Mouse (Mus musculus) C2C12 (cell line): ENCODE data around the gene Ifngr1. TPM values are rescaled to one million over a fixed set of nuclear protein-coding genes. Genes with fewer than 3 reads are reported as not detected.

ENCODE experiments used
- H3K27me3 ChIP-seq: one replicate; pipeline ENCODE4 v1.6.1; 2011; ENCODE audit not compliant: control insufficient read depth, insufficient read depth, insufficient read length
- H3K36me3 ChIP-seq: one replicate; pipeline ENCODE4 v1.6.1; 2011; ENCODE audit not compliant: control insufficient read depth, insufficient read depth
- H3K4me3 ChIP-seq: one replicate; pipeline ENCODE4 v1.5.1; 2011; ENCODE audit warnings: mild to moderate bottlenecking, control low read depth; ENCODE audit not compliant: poor library complexity, insufficient read depth, severe bottlenecking
- H3K79me2 ChIP-seq: one replicate; pipeline ENCODE4 v1.6.1; 2011; ENCODE audit not compliant: control insufficient read depth, insufficient read depth
- H3K79me3 ChIP-seq: one replicate; pipeline ENCODE4 v1.6.1; 2011; ENCODE audit warnings: low read depth, control low read depth
- H3ac ChIP-seq: one replicate; pipeline ENCODE3; 2011; ENCODE audit warnings: low read depth; ENCODE audit not compliant: control insufficient read depth, insufficient read length
- CEBPB ChIP-seq: IDR thresholded peaks from one replicate; pipeline ENCODE4 v1.6.1; 2011; ENCODE audit warnings: low read depth, mild to moderate bottlenecking, control low read depth, moderate library complexity
- CTCF ChIP-seq: IDR thresholded peaks from one replicate; pipeline ENCODE4 v1.5.1; 2011; ENCODE audit not compliant: control insufficient read depth, insufficient read depth, insufficient read length
- FOSL1 ChIP-seq: IDR thresholded peaks from one replicate; pipeline ENCODE4 v1.8.0; 2011; ENCODE audit warnings: mild to moderate bottlenecking, low read length; ENCODE audit not compliant: poor library complexity, insufficient read depth, severe bottlenecking
- MAX ChIP-seq: IDR thresholded peaks from one replicate; pipeline ENCODE4 v1.6.1; 2011; ENCODE audit warnings: mild to moderate bottlenecking, control low read depth
- MYOD1 ChIP-seq: IDR thresholded peaks from one replicate; pipeline ENCODE4 v1.6.1; 2011; ENCODE audit warnings: low read depth; ENCODE audit not compliant: control insufficient read depth, insufficient read length
- MYOG ChIP-seq: IDR thresholded peaks from one replicate; pipeline ENCODE4 v1.6.1; 2011; ENCODE audit not compliant: control insufficient read depth, insufficient read length; ENCODE audit errors: extremely low read depth
- USF1 ChIP-seq: IDR thresholded peaks from one replicate; pipeline ENCODE4 v1.6.1; 2011; ENCODE audit warnings: low read depth, mild to moderate bottlenecking, control low read depth, moderate library complexity
- polyA plus RNA-seq: library from polyadenylated mRNA; unstranded; fragments of >200 nt; fragmentation: generic; extraction: Trizol; gene quantifications from one replicate; pipeline ENCODE4 v1.2.1, GENCODE M21; 2012; ENCODE audit warnings: missing spikeins

The Ifngr1 gene
- polyA plus RNA-seq, 1 experiment, result 11.8 TPM

DNA sequence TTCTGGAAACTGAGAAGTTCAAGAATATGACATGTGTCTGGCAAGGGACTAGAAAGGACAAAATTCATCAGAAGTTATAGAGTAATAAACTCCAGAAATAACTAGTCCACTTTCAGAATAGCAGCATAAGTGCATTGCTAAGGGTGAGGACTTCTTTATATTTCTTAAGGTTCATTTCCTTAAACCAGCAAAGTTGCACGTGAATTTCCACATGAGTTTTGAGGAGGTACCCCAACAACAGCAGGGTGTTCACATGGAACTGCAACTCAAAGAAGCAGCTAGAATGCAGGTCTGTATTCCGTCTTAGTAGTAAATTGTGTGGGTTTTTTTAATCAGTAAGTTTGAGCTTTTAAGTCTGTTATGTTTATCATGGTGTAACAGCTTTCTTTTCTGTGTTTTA lies 37.9 kb upstream of the Ifngr1 start:
- H3ac ChIP-seq, result no peak overlapping the region
- H3K79me2 ChIP-seq, result no peaks in the 10 kb centered on the region
- no peaks in the 10 kb centered on the region for H3K27me3 ChIP-seq
- no peaks in the 10 kb centered on the region for H3K79me3 ChIP-seq
- H3K4me3 ChIP-seq, result no peak overlapping the region
- TF ChIP-seq CTCF (no peak), USF1 (no peak), FOSL1 (no peak), MYOG (no peak), MYOD1 (no peak), CEBPB (no peak), MAX (no peak)
- H3K36me3 ChIP-seq, result no peaks in the 10 kb centered on the region

DNA sequence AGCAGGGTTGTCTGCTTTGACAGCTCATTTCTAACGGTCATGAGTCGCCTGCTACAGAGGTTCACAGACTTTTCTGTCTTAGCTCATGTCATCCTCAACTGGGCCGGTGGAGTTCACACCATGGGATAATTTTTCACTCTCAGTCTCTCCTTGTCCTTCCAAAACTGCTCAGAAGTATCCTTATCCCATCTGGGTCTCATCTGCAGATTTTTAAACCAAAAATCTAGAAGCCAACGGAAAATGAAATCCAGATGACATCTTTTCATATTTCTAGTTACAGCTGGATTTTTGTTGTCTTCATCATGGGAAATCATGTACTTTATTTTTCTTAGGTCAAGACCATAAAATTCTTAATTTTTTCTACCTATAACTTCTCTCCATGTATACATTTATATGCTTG lies 34.1 kb upstream of the Ifngr1 start:
- no peak overlapping the region for H3ac ChIP-seq
- H3K79me3 ChIP-seq, result no peaks in the 10 kb centered on the region
- no peak overlapping the region for H3K4me3 ChIP-seq
- H3K36me3 ChIP-seq, result no peaks in the 10 kb centered on the region
- H3K27me3 ChIP-seq, result no peaks in the 10 kb centered on the region
- no peaks in the 10 kb centered on the region for H3K79me2 ChIP-seq
- no peak for TF ChIP-seq MAX
- no peak for TF ChIP-seq USF1
- no peak for TF ChIP-seq MYOG
- TF ChIP-seq CEBPB, result no peak
- no peak for TF ChIP-seq FOSL1

DNA sequence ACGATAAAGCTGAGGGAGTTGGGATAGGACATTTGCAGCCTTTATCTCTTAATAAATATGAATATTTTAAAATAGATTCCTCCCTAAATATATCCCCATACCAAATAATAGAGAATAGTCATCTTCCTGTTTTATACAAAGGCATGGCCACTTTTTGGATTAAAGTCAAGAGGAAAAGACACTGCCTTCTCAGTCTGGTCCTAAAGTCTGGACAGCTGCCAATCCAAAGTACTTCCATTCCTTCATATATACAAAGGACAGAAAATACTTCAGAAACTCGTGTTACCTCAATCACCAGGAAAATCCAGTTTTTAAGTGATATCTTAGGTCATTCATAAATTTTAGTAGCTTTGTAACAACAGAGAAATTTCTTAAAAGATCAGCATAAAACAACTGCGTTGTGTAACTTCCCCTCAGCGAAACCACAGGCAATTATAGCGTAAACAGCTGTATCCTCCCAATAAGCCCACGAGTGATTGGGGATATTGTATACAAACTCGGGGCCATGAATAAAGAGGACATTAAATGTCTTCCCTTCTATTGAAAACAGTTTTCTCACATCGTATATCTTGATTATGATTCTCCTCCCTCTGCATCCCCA lies 32.1 kb upstream of the Ifngr1 start:
- no peak overlapping the region for H3ac ChIP-seq
- no peak overlapping the region for H3K4me3 ChIP-seq
- H3K79me3 ChIP-seq, result no peaks in the 10 kb centered on the region
- no peaks in the 10 kb centered on the region for H3K27me3 ChIP-seq
- no peak for TF ChIP-seq CTCF
- no peak for TF ChIP-seq MYOD1
- TF ChIP-seq CEBPB, result no peak
- no peak for TF ChIP-seq FOSL1
- TF ChIP-seq MYOG, result no peak
- no peak for TF ChIP-seq MAX
- TF ChIP-seq USF1, result no peak
- H3K79me2 ChIP-seq, result no peaks in the 10 kb centered on the region
- H3K36me3 ChIP-seq, result no peaks in the 10 kb centered on the region

DNA sequence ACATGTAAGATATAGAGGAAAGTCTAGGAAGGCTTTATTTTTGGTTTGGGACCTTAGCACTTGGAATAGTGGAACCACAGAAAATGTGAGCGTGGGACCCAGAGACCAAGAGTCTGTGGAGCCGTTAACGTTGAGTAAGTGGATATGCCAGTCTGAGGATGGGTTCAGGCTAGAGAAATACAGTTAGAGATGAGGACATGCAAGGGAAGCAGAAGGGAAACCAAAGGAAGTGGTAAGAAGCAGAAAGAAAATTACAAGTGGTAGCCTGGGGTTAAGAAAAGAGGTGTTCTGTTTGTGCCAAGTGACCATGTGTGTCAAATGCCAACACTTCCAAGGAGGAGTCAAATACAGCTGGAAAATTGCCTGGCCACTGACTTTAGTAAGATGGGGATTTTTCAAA lies 29.2 kb upstream of the Ifngr1 start:
- Histone ChIP-seq H3ac (no peak overlapping the region), H3K79me2 (no peaks in the 10 kb centered on the region), H3K4me3 (no peak overlapping the region), H3K36me3 (no peaks in the 10 kb centered on the region), H3K27me3 (no peaks in the 10 kb centered on the region), H3K79me3 (no peaks in the 10 kb centered on the region)
- TF ChIP-seq USF1 (no peak), MYOG (no peak), FOSL1 (no peak), CTCF (no peak), MYOD1 (no peak), CEBPB (no peak), MAX (no peak)

DNA sequence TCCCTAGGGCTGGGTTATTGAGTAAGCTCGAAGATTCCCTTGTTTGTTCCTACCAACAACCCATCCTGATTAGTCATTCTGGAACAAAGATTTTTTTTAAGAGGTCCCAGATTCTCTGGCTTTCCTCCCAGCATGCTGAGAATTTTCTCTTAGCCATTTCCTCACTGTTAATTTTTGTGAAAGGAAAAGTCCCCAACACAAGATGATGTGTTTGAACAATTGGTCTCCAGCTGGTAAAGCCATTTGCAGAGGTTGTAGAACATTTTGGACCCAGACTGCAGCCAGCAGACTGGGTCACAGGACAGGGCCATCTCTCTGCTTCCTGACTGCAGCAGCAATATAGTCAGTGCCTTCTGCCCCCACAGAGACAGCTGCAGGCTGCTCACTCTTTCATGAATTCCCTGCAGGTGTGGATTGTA lies 28.3 kb upstream of the Ifngr1 start:
- Histone ChIP-seq H3K4me3 (no peak overlapping the region), H3K36me3 (no peaks in the 10 kb centered on the region), H3ac (no peak overlapping the region), H3K79me3 (no peaks in the 10 kb centered on the region), H3K79me2 (no peaks in the 10 kb centered on the region), H3K27me3 (no peaks in the 10 kb centered on the region)
- TF ChIP-seq CTCF (no peak), CEBPB (no peak), MAX (no peak), MYOD1 (no peak), MYOG (no peak), FOSL1 (no peak), USF1 (no peak)

DNA sequence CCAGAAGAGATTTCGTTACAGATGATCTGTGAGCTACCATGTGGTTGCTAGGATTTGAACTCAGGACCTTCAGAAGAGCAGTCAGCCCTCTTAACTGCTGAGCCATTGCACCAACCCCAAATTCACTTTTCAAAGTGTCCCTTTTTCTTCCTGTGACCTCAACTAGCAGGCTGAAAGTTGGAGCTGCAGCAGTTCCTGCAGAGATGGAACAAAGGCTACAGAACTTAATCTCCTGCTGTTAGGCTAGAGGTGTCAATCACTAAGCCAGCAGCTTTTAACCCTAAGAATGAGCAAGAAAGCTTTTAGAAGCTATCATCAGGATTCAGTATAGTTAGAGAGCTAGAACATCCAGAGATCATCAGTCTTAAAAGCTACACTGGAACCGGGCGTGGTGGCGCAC lies 24.3 kb upstream of the Ifngr1 start:
- TF ChIP-seq FOSL1 (no peak), MYOD1 (no peak), MYOG (no peak), USF1 (no peak), MAX (no peak), CEBPB (no peak), CTCF (no peak)
- Histone ChIP-seq H3K27me3 (no peaks in the 10 kb centered on the region), H3K4me3 (no peak overlapping the region), H3ac (no peak overlapping the region), H3K79me2 (no peaks in the 10 kb centered on the region), H3K79me3 (no peaks in the 10 kb centered on the region), H3K36me3 (no peaks in the 10 kb centered on the region)
